Mouse (Mus musculus) lung, postnatal 4 days (tissue): ENCODE data around the gene Exosc9.

ENCODE experiments used
- DNase-seq, 2 experiments: peaks; one replicate each; pipeline ENCODE4 v3.0.0; 2021

Exosc9 gene

DNA sequence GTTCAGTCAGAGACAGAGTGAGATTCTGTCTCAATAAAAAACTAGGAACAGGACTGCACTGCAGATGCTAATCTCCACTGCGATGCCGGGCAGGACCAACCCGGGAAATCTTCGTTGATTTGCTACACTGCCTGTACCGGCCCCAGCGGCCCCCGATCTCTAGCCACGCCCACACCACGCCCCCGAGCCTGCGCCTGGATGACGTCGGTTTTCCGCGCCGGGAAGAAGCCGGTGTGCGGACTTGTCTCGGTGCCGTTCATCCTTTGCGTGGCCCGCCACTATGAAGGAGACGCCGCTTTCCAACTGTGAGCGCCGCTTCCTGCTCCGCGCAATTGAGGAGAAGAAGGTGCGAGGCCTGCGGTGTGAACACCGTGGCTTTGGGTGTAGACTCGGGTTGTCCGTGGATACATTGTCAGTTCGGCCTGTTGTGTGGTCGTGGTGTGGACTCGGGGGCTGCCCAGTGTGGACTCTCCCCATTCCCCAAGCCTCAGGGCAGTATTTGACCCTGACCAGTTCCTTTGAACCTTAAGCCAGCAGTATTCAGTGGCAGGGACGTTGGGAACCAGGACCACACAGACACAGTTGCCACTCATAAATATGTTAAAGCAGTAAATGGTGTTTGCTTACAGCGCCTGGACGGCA lies at the start of gene Exosc9:
TSS of gene Exosc9 (plus strand) at position 201 of the 642 bp plus-strand sequence.
- peak; percentile 94 to 96 for DNase-seq

DNA sequence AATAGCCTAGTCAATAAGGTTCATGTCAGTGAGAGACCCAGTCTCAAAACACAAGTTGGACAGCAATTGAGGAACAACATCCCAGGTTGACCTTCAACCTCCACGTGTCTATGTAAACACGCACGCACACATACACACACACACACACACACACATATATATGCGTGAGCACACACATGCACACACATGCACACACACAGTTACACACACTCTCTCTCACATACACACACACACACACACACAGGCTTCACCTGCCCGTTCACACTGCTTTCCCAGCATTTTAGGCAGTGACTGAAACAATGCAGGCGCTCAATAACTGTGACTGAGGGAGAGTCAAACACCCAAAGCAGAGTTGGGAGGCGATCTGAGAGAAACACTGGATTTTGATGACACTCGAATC lies 47.1 kb upstream of the Exosc9 start:
- no peak for DNase-seq

DNA sequence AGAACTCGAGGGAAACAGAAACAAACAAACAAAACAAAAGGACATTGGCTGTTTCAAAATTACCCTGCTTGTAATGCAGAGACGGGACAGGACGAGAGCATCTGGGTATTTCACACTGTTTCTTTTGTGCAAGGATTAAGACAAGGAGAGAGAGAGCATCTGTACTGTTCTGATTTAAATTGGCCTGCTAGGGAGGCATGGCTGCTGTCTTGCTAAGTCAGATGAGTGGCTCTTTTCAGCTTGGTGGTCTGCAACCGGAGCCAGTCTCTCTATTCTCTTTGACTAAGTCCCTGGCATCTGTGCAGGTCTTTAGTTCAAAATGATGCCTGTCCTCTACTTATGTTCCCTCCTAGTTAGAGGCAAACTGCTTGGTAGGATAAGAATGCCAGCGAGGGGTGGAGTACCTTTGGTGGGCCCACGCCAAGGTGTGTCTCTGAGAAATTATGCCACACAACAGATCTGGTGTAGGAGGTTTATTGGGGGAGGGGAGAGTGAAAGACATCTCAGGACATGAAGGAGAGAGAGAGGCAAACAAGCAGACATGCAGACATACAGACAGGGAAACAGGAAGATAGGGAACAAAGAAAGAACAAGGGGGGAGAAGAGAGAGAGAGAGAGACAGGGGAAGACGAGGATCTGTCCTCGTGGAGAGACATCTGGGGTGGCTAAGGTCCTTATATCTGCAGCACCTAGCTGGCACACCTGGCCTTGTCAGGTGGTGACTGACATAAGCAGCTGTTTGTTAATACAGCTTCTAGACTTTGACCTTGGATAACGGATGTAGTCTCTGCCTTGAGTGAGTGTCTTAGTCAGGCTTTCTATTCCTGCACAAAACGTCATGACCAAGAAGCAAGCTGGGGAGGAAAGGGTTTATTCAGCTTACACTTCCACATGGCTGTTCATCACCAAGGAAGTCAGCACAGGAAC lies 46.3 kb upstream of the Exosc9 start:
- DNase-seq: no peak

DNA sequence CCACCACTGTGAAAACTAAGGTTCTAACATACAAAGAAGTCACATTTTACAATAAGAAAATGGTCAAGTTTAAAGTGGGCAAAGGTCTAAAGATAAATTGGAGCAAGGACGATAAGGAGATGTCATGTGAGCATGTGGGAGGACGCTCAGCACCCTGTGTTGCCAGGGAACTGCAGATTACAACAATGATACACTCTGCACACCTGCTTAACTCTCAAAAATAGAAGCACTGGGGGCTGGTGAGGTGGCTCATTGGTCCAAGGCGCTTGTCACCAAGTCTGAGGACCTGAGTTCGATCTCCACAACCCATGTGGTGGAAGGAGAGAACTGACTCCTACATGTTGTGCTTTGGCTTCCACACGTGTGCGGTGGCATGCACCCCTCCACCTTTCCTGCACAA lies 40.9 kb upstream of the Exosc9 start:
- no peak for DNase-seq

DNA sequence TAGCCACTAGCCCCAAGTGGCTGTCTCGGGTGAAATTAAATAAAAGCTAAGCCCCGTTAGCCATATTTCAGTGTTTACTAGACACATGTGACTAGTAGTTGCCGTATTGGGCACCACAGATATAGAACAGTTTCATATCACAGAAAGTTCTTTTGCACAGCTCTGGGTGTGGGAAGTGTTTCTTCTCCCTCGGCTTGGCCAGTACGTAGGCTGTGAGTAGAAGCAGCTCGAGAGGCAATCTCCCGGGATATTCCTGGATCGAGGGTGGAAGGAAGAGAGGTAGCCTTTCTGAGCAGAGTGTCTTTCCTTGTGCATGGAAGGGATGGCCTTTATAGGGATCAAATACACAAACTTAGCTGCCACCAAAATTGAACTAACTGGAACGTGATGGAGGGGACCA lies 36.2 kb upstream of the Exosc9 start:
- DNase-seq: no peak

DNA sequence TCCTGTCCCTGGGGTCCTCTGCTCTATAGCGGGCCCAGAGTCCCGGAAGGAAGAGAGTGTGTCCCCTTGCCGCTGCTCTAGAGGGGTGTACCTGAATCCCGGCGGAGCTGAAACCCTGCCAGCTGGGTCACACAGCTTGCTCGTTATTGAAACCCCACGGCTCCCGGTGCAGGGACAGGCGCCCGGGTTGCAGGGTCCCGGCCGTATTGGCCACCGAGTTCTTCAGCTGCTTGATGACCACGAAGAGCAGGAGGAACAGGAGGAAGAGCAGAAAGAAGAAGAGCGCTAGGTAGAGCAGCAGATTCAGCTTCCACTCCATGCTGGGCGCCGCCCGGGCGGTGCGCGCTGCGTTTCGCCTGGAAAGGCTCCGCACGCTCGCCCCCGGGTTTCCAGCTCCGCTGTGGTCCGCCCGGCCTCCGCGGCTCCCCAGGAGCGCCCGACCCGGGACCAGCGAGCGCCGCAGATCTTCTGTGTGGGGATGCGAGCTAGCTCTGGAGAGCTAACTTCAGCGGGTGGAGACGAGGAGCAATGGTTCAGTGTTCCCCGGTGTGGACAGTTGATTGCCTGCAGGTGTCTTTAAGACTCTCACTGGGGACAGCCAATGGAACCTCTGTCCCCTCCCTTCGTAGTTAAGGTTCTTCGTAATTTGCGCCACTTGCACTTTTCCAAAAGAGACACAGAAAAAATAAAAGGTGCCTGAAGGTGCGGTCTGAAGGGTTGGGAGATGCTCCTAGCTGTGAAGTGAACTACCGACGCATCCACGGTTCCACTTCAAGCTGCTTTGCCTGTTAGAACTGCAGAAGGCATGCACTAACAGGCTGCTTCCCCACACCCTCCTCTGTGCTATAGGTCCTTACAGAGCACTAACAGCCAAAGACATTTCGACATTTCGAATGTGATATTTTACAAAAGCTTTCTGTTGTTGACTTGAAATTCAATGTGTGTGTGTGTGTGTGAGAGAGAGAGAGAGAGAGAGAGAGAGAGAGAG lies 31.0 kb upstream of the Exosc9 start, which contains the start of gene Gm11549:
TSS of gene Gm11549 (minus strand) at position 741 of the 988 bp plus-strand sequence.
- no peak for DNase-seq

DNA sequence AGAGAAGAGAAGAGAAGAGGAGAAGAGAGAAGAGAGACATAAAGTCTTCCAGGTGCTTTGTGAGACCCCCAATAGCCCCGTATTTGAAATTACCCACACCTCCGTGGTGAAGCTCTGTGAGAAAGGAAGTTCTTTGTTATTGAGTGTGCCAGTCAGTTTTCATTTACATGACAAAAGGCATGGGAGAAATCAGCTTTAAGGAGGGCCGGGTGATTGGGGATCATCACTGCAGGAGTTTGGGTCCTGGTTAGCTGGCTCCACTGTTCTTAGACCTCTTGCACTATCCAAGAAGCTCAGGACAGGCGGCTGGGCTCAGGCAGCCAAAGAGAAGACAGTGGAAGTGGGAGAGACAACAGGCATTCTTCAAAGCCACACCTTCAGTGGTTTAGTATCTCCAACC lies 30.3 kb upstream of the Exosc9 start:
- DNase-seq: no peak

DNA sequence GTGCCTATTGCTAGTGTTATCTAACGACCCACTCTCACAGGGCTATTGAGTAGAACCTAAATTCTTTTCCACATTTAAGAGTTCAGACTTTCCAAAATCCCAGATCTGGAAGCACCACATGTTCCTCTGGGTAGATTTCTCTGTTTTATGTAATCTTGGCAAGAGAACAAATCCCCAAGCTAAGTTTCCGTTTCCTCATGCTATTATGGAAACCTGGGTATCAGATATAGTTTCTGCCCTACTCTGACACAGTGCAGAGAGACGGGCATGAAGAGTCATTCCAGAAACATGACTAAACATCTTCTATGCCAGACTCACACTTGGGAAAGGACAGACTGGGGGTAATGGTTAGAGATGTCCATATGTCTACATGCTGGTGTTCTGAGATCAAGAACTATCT lies 27.9 kb upstream of the Exosc9 start:
- no peak for DNase-seq

DNA sequence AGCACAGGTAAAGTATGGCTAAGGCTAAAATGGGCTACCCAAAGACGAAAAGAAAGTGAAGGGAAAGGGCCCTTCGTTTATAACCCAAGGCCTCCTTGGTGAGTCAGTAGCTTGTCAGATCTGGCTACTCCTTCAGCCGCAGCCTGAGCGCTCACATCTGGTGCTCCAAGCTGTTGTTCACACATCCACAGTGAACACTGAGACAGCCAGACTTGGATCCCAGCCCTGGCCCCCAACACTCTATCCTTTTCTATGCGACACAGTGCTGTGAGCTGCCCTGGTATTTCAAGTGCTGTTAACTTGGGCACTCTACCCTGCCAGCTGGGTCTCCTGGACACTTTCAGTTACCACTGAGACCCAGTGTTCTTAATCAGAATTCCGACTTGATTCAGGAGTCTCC lies 22.1 kb upstream of the Exosc9 start:
- DNase-seq: peak; percentile 58 to 85

DNA sequence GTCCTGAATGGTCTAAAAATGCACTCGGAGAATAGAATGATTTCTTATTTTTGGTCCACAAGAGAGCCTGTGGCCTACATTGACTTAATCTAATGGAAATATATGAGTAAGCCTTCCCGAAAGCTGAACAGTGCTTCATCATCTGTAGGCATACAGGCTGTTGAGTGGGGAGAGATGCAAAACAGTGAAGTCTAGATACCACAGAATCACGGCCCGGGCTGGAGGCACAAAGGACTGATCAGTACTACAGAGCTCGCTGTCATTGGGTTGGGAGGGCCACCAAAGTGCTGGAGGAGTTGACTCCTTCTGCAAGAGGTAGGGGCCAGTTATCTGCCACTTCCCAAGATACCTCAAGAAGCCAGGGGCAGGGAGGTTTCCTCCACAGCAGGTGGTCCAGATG lies 21.6 kb upstream of the Exosc9 start:
- DNase-seq: no peak

DNA sequence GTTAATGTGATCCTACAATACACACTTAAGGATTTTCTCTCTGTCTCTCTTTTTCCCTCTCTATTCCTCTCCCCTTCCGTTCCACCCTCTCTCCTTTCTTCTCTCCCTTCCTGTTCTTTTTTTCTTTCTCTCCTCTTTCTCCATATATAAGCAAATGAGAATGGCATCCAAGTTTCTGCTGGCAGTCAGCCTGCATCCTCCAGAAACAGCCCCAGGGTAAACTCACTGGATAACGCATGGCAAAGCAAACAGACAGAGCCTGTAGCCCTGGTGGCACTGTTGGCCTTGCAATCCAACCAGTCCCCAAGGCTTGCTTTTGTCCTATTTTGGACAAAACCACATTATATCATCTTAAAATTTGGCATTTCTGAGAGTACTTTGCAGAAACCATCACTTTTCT lies 21.2 kb upstream of the Exosc9 start:
- no peak for DNase-seq

DNA sequence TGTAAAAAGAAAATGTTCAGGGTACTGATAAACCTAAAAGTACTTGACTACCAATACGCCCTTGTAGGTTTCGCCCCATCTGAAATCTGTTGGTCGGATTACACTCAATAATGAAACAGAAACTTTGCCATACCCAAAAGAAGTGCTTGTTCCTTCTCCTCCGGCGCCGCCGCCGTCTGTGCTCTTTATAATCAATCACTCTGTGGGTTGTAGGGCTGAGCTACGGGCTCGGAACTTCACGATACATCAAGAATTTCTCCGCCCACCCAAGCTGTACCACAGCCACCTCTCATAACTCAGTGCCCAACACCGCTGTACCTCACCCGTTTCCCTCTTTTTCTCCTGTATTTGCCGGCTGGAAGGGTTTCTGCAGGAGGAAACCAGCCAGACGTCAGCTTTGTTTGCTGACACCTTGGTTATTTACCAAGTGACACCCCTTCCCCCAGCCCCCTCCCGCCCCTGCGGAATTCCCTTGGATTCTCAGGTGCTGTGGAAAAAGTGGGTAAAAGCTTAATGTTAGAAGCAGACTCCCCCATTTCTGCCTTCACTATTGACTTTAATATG lies 20.3 kb upstream of the Exosc9 start:
- no peak for DNase-seq

DNA sequence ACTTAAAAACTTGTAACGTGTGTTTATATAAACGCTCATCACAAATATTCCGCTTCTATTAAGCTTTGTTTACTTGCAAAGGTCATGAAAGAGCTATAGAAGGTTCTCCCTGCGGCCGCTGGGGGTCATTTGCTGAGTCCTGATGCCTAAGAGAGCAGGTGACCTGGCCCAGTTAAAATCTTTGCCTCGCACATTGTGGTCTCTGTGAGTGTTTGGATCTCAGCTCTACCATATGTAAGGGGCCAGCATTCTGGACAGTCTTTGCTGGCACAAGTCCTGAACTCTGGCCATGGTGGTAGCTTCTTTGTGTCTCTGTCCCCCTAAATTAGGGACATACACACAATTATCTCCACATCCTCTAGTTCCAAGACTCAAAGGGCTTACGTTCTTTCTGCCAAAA lies 19.7 kb upstream of the Exosc9 start:
- no peak for DNase-seq

DNA sequence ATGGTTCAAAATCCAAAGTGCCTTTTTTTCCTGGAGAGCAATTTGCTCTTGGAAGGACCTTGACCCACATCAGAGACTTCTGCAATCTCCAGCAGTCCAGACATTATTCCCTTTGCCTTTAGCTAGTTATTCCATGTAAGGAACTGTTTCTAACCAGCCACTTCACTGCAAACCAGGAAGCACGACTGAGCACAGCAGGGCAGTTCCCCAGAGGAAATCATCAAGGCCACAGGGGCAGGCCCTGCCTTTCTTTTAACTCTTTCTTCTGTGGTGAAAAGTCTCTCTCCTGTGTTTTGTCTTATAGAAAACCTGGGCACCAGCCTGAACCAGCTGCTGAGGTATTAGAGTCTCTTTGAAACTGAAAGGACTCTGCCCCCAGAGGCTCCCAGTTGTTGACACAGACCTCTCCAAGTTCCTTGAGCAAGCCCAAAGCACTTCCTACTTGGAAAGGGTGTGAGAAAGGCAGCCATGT lies 19.2 kb upstream of the Exosc9 start:
- no peak for DNase-seq

DNA sequence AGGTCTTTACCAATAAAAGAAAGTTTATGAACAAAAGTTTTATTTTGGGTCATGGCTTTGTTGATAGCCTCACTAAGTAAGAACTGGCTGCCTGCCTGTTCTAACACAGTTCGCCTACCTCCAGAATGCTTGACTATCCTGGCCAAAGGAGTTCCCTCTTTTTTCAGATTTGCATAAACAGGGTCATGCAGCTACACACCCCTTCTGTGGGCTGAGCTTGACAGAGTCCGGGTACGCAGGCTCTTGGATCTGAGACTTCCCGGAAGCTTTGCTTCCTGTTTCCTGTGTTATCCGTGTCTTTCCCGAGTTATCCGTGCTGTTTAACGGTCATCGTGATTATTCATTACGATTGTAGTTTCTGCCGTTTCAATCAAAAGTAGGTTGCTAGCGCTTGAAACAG lies 16.4 kb upstream of the Exosc9 start:
- no peak for DNase-seq

DNA sequence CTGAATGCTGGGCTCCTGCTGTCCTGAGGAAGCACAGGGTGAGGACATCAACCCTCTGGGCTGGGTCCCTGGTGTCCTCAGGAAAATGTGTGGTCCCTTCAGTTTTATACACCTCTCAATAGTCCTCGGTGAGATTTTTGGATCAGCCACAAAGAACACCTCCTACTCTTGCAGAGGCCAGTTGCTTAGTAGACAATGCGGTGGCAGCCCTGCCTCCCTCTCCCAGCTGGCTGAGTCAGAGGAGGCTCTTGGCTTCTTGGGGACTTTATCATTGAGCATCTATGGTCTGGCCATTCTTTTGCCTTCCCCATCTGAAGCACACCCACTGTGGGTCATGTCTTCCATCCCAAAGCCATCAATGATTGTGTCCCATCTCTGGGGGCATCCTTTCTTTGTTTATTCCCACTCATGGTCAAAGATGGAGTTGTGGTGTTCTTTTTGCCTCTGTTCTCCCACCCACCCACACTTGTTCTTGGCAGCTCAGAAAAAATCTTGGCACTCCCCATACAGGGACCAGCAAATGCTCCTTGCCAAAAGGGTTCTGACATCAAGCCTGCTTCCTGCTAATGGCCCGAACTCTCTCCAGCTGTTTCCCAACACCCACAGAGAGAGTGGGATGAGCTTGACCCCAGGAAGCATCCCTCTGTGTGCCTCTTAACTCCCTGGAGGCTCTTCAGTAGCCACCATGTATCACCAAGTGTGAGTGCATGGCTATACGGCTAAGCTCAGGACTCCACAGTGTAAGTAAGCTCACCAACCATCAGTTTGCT lies 14.5 kb upstream of the Exosc9 start:
- no peak for DNase-seq

DNA sequence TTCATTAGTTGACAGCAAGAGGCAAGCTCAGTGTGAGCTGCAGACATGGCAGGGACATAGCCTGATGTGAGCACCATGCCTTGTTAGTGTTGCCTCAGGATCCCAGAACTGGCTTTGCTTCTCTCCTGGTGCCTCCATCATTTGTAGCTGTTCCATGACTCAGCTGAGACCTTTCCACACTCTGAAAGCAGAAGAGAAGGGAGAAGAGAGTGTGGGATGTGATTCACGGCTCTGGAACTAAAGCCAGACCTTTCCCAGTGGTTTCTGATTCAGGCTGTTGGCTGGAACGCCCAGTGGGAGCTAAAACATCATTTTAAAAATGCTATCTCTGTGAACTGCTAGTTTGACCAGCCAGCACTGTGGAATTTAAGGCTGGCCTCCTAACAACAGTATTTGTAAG lies 11.7 kb upstream of the Exosc9 start:
- no peak for DNase-seq

DNA sequence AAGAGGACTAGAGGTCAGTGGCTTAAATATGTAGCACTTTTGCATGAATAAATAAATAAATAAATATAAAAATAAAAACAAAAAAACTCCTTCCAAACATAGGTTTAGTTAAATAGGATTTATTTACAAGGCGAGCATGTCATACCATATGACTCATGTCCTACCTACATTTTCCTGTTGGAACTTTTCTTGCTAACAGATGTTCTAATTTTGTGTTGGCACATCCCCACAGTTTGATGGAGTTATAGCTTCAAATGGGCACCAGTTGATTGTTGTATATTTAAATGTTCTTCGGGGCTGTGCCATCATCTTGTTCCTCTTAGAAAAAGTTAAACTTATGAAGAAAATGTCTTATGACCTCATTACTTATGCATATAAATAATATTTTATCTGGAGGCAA lies 11.0 kb upstream of the Exosc9 start:
- DNase-seq: no peak

DNA sequence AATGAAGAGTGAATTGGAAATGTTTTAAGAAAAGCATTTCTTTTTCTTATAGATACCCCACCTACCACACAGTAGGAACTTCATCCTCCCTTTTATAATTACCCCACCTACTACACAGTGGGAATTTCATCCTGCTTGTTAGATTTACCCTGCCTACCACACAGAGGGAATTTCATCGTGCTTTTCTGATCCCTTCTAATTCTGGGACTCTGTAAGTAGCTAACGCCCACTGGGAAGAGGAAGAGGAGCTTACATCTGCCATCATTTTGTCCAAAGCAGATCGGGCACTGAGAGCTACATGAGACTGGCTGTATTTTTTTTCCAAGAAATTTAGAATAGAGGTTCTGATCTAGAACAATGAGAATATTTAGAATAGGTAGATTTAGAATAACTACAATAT lies 7.4 kb upstream of the Exosc9 start:
- no peak for DNase-seq

DNA sequence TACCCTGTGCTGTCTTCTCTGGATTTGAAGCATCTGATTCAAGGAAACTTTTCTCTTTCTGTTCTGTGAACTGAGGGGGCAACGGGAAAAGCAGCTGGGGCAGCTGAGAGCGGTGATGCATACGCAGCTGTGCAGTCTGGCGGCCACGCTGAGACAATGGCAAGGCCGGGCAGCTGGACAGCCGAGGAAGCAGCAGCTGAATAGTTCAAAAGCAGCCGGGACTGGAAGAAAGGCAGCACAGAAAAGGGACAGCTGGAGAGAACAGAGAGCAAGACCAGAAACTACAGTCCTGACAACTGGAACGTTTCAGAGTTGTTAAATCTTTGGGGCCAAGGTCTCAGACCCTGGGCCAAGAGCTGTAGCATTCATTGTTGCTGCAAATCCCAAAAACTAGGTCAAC lies 1.1 kb upstream of the Exosc9 start:
- DNase-seq: peak; percentile 43 to 84

DNA sequence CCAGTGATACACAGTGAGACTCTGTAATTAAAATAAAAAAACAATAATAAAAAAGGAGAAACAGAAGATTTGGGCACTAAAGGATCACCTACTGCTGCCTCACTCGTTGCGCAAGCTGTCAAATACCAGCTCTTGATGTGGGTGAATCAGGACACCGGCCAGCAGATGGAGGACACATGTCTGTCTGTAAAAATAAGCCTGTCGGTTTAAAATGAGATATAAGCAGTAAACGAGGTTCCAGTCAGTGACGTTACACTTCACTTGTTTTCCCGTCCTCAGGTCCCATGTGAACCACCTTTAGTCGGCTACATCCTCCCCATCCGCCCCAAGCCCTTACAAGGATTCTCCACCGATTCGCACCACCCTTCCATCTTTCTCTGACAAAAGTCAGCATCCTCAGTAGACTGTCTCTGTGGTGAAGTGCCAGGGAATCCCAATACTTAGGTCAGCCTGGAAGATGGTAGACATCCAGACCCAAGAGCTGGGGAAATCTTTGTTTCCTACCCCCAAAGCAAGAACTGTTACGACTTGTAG lies 488 bp upstream of the Exosc9 start:
- DNase-seq: no peak

DNA sequence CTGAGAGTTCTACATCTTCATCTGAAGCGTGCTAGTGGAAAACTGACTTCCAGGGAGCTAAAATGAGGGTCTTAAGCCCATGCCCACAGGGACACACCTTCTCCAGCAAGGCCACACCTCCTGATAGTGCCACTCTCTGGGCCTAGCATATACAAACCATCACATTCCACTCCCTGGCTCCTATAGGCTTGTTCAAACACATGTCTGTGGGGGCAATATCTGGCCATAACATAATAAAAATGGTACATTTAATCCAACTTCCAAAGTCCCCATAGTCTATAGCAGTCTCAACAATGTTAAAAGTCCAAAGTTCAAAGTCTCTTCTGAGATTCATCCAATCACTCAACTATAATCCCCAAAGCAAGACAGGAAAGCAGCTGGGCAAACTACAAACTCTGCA lies 5.2 kb downstream of the Exosc9 start:
- no peak for DNase-seq
